Mouse (Mus musculus) ES-Bruce4 (cell line): ENCODE data around the gene Taar7e.

Experiments
- CTCF ChIP-seq: IDR thresholded peaks from one replicate; pipeline ENCODE4 v1.8.1; 2011; ENCODE audit warnings: low read depth, low read length
- POLR2A ChIP-seq: IDR thresholded peaks from one replicate; pipeline ENCODE4 v1.8.1; 2011; ENCODE audit warnings: low read length; ENCODE audit not compliant: insufficient read depth

GRCm38 (mm10) chr10:24085936-24086335 lies 48.5 kb downstream of the Taar7e start:
- no peak for TF ChIP-seq CTCF
- no peak for TF ChIP-seq POLR2A
